Mouse (Mus musculus): ENCODE data around the gene Jaml.

DNA sequence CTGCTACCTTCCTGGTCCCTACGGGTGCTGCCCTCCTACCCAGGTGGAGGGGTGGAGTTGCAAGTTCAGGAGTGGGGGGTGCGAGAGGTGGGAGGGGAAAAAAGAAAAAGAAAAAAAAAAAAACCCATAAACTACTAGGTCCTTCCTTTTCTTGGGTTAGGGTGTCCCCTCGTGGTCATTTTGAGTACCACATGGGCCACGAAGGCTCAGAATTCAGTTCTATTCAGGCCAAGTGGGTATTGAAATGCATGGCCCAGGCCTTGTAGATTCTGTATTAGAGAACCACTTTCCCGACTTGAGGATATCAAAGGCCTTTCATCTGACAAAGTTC is 67.2 kb downstream of the Jaml start:
- TF ChIP-seq CTCF (IDR thresholded peaks at IDR 0.05; ENCODE audit: borderline replicate concordance, insufficient read depth, low read length) = peak; percentile 16; the same call in 1 of the 2 replicates
- no peak for TF ChIP-seq POLR2A (IDR thresholded peaks at IDR 0.05; ENCODE audit: low read depth, low read length)

Data from embryonic fibroblast, embryonic 13.5 days (primary cell).